Mouse (Mus musculus) hindbrain, postnatal 0 days (tissue): ENCODE data around the gene C130026I21Rik. TPM values are rescaled to one million over a fixed set of nuclear protein-coding genes. Genes with fewer than 3 reads are reported as not detected.
"Not testable (repeated sequence)": the region's sequence is repeated elsewhere in the genome, so short reads cannot be mapped to it uniquely, and the experiment has no call there.

Experiments
- ATAC-seq: fragments of 200-750 bp; cut with Nextera tagmentation; 2 replicates; pipeline ENCODE4 v1.8.0; 2017; ENCODE audit warnings: mild to moderate bottlenecking, moderate TSS enrichment, moderate library complexity
- DNase-seq: peaks from one replicate; pipeline ENCODE4 v3.0.0-alpha.2; 2015; ENCODE audit warnings: low spot score
- H3K27ac ChIP-seq: fragments of 300-500 bp; sonication (generic); 2 replicates; pipeline ENCODE4 v1.5.1; 2014; ENCODE audit warnings: mild to moderate bottlenecking
- H3K27me3 ChIP-seq: fragments of 300-500 bp; sonication (generic); 2 replicates; pipeline ENCODE4 v1.6.1; 2014; ENCODE audit warnings: low read length, mixed read lengths; ENCODE audit not compliant: insufficient read depth
- H3K36me3 ChIP-seq: fragments of 300-500 bp; sonication (generic); 2 replicates; pipeline ENCODE4 v1.6.1; 2014; ENCODE audit warnings: low read length, mixed read lengths; ENCODE audit not compliant: insufficient read depth
- H3K4me1 ChIP-seq: fragments of 300-500 bp; sonication (generic); 2 replicates; pipeline ENCODE4 v1.6.1; 2014; ENCODE audit warnings: antibody characterized with exemption, low read length, mixed read lengths; ENCODE audit not compliant: insufficient read depth
- H3K4me2 ChIP-seq: fragments of 300-500 bp; sonication (generic); 2 replicates; pipeline ENCODE4 v1.6.1; 2014; ENCODE audit warnings: low read depth, mild to moderate bottlenecking, low read length, moderate library complexity, mixed read lengths
- H3K4me3 ChIP-seq: fragments of 300-500 bp; sonication (generic); 2 replicates; pipeline ENCODE4 v1.5.1; 2014; ENCODE audit warnings: low read length
- H3K9ac ChIP-seq: fragments of 300-500 bp; sonication (generic); replicated peaks from 2 replicates; pipeline ENCODE4 v1.6.1; 2014; ENCODE audit warnings: mild to moderate bottlenecking, low read length, moderate library complexity, mixed read lengths
- H3K9me3 ChIP-seq: fragments of 300-500 bp; sonication (generic); 2 replicates; pipeline ENCODE4 v1.6.1; 2016; ENCODE audit warnings: low read length, mixed read lengths
- WGBS: fragments of 180-500 bp; shearing (Covaris S2); extraction: QIAGEN DNeasy Blood & Tissue Kit; methylation state at CpG from one replicate; pipeline ENCODE4 v1.1.7; 2014; 5-methylcytosine and 5-hydroxymethylcytosine counted together
- polyA plus RNA-seq: library from polyadenylated mRNA; unstranded; fragments of >200 nt; fragmentation: Nextera tagmentation; extraction: Ambion mirVana; gene quantifications from 2 replicates; pipeline ENCODE4 v1.2.1, GENCODE M21; 2015
- total RNA-seq: library from RNA; depleted of rRNA; stranded (reverse); fragments of >200 nt; gene quantifications from 2 replicates; pipeline ENCODE4 v1.2.3, GENCODE M21; 2014

Gene C130026I21Rik
- total and polyA plus RNA-seq, 2 experiments from 2014 or later = 0.16 TPM; not detected in 1

DNA sequence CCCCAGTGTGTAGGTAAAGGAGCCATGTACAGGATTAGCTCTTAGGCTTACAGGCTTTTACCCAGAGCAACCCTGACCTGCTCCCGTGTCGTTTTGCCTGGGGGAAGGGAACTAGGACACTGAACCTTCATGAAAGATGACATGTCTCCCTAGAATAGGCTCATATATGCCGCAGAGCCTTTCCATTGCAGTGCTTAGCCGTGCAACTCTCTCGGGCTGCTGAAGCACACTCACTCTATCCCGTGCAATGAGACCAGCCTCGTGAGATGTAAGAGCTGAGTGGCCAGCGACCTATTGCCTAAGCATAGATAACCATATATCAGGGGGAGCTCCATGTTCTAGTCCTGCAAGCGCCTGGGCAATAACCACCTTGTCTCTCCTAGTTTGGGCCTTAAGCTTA is 274.1 kb downstream of the C130026I21Rik start:
- H3K36me3 ChIP-seq, H3K4me2 ChIP-seq, H3K4me3 ChIP-seq, H3K4me1 ChIP-seq, DNase-seq, H3K27ac ChIP-seq, H3K9me3 ChIP-seq, H3K27me3 ChIP-seq, ATAC-seq, H3K9ac ChIP-seq: not testable (repeated sequence)
- 83% methylated on average over 5 of the region's 9 CpGs for WGBS

DNA sequence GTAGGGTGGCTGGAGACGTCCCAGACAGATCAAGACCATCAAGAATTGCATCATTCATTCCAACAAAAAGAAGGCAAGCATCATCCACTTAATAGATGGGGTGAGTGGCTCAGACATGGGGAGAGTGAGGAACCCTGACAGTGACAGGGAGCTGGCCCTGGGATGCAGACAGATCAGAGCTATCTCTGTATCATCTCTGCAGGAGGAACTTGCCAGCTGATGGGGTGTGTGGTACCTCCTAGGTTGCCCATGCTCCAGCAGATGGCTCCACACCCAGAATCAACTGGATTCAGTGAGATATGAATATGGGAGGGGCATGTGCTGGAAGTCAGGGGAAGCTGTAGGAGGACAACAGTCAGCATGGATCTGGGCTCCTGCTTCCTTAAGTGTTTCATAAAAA is 275.9 kb downstream of the C130026I21Rik start:
- ATAC-seq, H3K27ac ChIP-seq, DNase-seq, H3K27me3 ChIP-seq, H3K4me2 ChIP-seq, H3K4me1 ChIP-seq, H3K36me3 ChIP-seq, H3K9ac ChIP-seq, H3K4me3 ChIP-seq, H3K9me3 ChIP-seq: not testable (repeated sequence)
- no CpG with 5 or more reads among the region's 1 CpGs for WGBS

DNA sequence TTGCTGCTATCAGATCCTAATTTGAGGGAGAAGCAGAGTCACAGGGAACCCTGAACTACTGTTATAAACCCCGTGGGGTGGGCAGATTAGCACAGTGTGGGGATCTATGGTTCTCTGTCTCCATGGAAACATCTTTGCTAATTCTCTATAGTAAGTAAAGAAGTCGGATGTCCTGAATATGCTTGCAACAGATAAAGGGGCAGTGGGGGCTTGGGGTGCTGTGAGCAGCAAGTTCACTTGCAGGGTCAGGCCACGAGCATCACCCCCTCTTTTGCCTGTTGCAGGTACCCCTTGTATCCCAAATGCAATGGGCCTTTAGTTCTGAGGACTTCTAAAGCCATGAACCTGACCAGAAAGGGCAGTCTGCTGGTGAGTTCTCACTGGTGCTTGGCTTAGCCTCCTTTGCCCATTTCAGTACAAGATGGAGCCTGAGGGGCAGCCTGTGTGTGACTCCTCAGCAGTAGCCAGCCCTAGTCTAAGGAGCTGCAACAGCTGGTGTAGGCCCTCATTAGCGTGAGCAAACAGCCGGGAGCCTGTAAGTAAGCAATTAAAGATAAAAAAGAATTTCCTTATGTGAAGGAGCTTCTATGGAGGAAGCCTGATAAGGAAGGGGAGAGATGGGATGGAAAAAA is 276.6 kb downstream of the C130026I21Rik start:
- not testable (repeated sequence) for H3K9ac ChIP-seq, DNase-seq, H3K4me2 ChIP-seq, H3K4me1 ChIP-seq, H3K36me3 ChIP-seq, H3K27me3 ChIP-seq, H3K27ac ChIP-seq, H3K9me3 ChIP-seq, H3K4me3 ChIP-seq
- ATAC-seq = peak; percentile 70; the same call in 1 of the 2 replicates
- WGBS = 60% methylated on average over 1 of the region's 5 CpGs

DNA sequence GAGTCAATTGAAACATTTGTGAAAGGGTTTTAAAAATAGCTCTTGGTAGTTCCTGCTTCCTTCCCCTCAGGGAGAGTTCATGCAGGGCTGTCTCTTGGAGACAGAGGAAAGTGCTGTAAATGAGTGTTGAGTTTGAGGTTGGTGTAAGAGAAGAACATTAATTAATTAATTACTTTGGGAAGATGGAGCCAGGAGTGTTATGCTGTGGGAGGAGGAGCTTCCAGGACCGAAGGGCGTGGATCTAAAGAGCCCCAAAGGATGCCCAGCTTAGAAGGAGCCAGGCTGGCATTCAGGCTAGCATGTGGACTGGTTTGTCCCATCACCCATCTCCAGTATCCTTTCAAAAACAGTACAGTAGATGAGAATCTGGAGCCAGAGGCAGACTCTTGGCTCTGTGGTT is 277.1 kb downstream of the C130026I21Rik start:
- DNase-seq, H3K36me3 ChIP-seq, H3K9me3 ChIP-seq, H3K4me1 ChIP-seq, H3K4me2 ChIP-seq, H3K4me3 ChIP-seq, H3K27me3 ChIP-seq, H3K27ac ChIP-seq, H3K9ac ChIP-seq: not testable (repeated sequence)
- ATAC-seq = peak; percentile 53; the same call in 1 of the 2 replicates
- no CpG with 5 or more reads among the region's 2 CpGs for WGBS

DNA sequence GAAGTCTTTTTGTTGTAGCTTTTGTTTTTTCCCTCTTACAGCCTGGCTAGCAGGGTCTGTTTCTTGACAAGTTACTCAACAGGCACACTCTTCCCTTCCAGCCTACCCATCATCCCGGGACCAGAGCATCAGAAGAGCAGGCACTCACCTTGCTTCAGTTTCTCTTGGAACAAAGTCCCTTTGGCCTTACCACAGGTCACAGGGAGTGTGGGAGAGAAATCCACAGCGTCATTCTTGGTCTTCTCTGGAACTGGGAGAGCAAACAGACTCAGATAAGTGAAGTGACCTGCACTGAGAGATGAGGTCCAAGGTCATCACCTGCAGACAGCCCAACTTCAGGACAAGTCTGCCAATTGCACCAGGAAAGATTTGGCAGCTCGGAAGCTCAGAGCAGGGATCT is 277.5 kb downstream of the C130026I21Rik start:
- peak; percentile 45; the same call in 1 of the 2 replicates for ATAC-seq
- not testable (repeated sequence) for H3K4me2 ChIP-seq, H3K4me1 ChIP-seq, DNase-seq, H3K9ac ChIP-seq, H3K9me3 ChIP-seq, H3K36me3 ChIP-seq, H3K4me3 ChIP-seq, H3K27ac ChIP-seq, H3K27me3 ChIP-seq
- no CpG with 5 or more reads among the region's 3 CpGs for WGBS

DNA sequence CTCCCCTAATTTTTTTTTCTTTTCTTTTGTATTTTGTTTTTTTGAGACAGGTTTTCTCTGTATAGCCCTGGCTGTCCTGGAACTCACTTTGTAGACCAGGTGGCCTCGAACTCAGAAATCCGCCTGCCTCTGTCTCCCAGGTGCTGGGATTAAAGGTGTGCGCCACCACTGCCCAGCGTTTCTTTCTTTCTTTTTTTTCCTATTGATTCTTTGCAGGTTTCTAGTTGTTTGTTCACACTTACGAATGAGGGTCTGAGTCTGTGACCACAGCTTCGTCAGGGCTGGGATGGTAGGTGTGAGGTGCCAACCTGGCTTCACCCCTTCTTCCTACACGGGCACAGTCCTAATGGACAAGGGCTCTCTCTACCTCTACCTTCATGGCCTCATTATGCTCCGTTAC is 281.3 kb downstream of the C130026I21Rik start:
- H3K27ac ChIP-seq, H3K36me3 ChIP-seq, H3K27me3 ChIP-seq, H3K9ac ChIP-seq, ATAC-seq, DNase-seq, H3K4me1 ChIP-seq, H3K4me2 ChIP-seq, H3K9me3 ChIP-seq, H3K4me3 ChIP-seq: not testable (repeated sequence)
- WGBS = 91% methylated on average over 6 of the region's 8 CpGs

DNA sequence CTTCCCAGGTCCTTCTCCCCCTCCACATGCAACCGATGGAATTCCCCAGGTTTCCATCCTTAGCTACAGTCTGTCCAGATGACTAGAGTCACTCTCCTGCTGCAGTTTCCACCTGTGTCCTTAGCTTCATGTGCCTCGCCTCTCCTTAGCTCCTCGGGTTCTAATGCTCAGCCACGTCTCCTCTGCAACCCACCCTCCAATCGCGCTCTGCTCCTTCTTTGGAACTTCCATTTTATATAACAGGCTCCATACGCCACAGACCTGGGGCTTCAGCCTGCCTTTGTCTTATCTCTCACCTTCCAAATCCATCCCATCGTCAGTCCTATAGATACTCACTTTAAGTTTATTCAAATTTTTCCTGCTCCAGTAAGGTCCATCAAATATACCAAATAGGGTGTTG is 282.6 kb downstream of the C130026I21Rik start:
- H3K9ac ChIP-seq, H3K27me3 ChIP-seq, H3K27ac ChIP-seq, H3K9me3 ChIP-seq, DNase-seq, H3K4me3 ChIP-seq, ATAC-seq, H3K4me1 ChIP-seq, H3K36me3 ChIP-seq, H3K4me2 ChIP-seq: not testable (repeated sequence)
- 75% methylated on average over 6 of the region's 8 CpGs for WGBS

DNA sequence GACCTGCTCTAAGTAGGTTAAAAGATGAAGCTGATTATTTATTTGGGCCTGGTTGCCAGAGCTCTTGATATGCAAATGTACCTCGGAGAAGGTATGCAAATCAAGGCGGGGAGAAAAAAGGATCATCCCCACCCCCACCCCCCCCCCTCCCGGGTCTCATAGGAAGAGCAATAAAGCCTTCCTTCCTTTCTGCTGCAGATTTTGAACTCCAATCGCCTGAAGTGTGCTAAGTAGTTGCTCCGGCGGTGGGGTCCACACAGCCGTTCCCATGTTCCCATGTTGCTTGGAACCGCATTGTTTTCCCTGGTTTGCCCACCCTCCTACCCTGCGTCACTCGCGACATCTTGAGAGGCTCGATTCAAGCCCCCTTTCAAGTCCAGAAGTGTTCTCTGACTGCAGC is 308.6 kb downstream of the C130026I21Rik start:
- ATAC-seq, H3K36me3 ChIP-seq, H3K9ac ChIP-seq, H3K27ac ChIP-seq, H3K27me3 ChIP-seq, H3K4me3 ChIP-seq, H3K9me3 ChIP-seq, H3K4me1 ChIP-seq: not testable (repeated sequence)
- peak overlapping the region; percentile 44; the same call in 1 of the 2 replicates for H3K4me2 ChIP-seq
- WGBS = 2% methylated on average over 12 of the region's 12 CpGs
- peak; percentile 3 for DNase-seq

DNA sequence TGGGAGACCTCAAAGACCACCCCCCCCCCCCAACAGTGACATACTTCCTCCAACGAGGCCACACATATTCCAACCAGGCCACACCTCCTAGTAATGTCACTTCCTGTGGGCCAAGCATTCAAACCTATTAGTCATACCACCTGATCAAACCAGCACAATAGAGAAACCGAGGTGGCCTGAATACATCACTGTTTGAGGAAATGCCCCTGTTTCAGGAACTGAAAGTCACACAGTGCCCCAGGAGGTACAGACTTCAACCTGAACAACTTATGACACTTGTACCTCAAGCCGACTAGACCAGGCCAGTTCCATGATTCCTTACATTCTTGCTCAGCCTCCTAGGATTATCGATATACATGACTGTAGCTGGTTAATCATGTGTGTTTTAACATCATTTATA is 312.7 kb downstream of the C130026I21Rik start:
- H3K27me3 ChIP-seq, H3K9me3 ChIP-seq, H3K4me1 ChIP-seq, H3K4me2 ChIP-seq, H3K4me3 ChIP-seq, H3K36me3 ChIP-seq, H3K9ac ChIP-seq, DNase-seq, ATAC-seq, H3K27ac ChIP-seq: not testable (repeated sequence)
- 89% methylated on average over 4 of the region's 4 CpGs for WGBS

DNA sequence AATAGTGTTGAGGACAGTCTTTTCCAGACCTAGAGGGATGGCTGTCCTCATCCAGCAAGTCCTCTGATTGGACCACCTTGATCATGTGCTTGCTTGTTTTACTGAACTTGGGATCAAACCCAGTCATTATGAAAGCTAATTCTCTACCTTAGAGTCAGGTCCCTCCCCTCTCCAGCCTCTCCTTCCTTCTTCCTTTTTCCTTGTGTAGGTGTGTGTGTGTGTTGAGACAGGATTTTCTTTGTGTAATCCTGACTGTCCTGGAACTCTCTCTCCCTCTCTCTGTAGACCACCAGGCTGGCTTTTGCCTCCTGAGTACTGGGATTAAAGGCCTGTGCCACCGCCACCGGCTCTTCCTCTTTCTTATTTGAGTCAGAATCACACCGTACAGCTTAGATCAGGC is 313.6 kb downstream of the C130026I21Rik start:
- H3K36me3 ChIP-seq, H3K27ac ChIP-seq, H3K4me3 ChIP-seq, H3K4me2 ChIP-seq, H3K9me3 ChIP-seq, H3K27me3 ChIP-seq, ATAC-seq, H3K4me1 ChIP-seq, H3K9ac ChIP-seq, DNase-seq: not testable (repeated sequence)
- WGBS = 94% methylated on average over 3 of the region's 3 CpGs
